Mouse (Mus musculus): ENCODE measurements around the gene St3gal4.

The St3gal4 gene

GRCm38 (mm10) chr9:35044458-35044857 lies 74.6 kb downstream of the St3gal4 start:
- no peak for DNase-seq

- DNase-seq, result no peak
These were observed 75.4 kb downstream of the St3gal4 start for GRCm38 (mm10) chr9:35043619-35044018.

GRCm38 (mm10) chr9:35041493-35041892 lies 77.6 kb downstream of the St3gal4 start:
- DNase-seq, result no peak

- DNase-seq, result no peak
These were observed 79.2 kb downstream of the St3gal4 start for GRCm38 (mm10) chr9:35039846-35040245.

- DNase-seq, result no peak
These were observed 80.0 kb downstream of the St3gal4 start for GRCm38 (mm10) chr9:35038922-35039586.

GRCm38 (mm10) chr9:35035074-35035473 lies 84.0 kb downstream of the St3gal4 start:
- no peak for DNase-seq

GRCm38 (mm10) chr9:35032457-35032856 lies 86.6 kb downstream of the St3gal4 start:
- DNase-seq, result peak in 1 of 2 experiments; percentile 30

- DNase-seq, result peak in 1 of 2 experiments; percentile 12
These were observed 88.2 kb downstream of the St3gal4 start for GRCm38 (mm10) chr9:35030823-35031222.

- no peak for DNase-seq
These were observed 91.6 kb downstream of the St3gal4 start for GRCm38 (mm10) chr9:35027382-35027997.

GRCm38 (mm10) chr9:35026897-35027311 lies 92.2 kb downstream of the St3gal4 start:
- no peak for DNase-seq

GRCm38 (mm10) chr9:35026311-35026710 lies 92.8 kb downstream of the St3gal4 start:
- DNase-seq, result no peak

GRCm38 (mm10) chr9:35024591-35025496 lies 94.2 kb downstream of the St3gal4 start:
- no peak for DNase-seq

- no peak for DNase-seq
These were observed 97.3 kb downstream of the St3gal4 start for GRCm38 (mm10) chr9:35021744-35022143.

GRCm38 (mm10) chr9:35020015-35020653 lies 98.9 kb downstream of the St3gal4 start:
- peak in 1 of 2 experiments; percentile 10 for DNase-seq

GRCm38 (mm10) chr9:35019372-35019771 lies 99.7 kb downstream of the St3gal4 start:
- DNase-seq, result peak; percentile 85 to 88

- peak; percentile 16 to 28 for DNase-seq
These were observed 101.0 kb downstream of the St3gal4 start for GRCm38 (mm10) chr9:35018056-35018455.

GRCm38 (mm10) chr9:35017563-35017962 lies 101.5 kb downstream of the St3gal4 start:
- DNase-seq, result peak; percentile 50 to 55

- DNase-seq, result peak; percentile 58 to 71
These were observed 102.3 kb downstream of the St3gal4 start for GRCm38 (mm10) chr9:35016762-35017161.

GRCm38 (mm10) chr9:35007697-35008341 lies 111.2 kb downstream of the St3gal4 start:
- DNase-seq, result no peak

- no peak for DNase-seq
These were observed 115.0 kb downstream of the St3gal4 start for GRCm38 (mm10) chr9:35004113-35004512.

- no peak for DNase-seq
These were observed 120.9 kb downstream of the St3gal4 start for GRCm38 (mm10) chr9:34997880-34998865.
